23 mouse cellular contexts compared by ENCODE assay signal in genomic region chr4:102488000-102488399, GRCm38 (mm10).
DNase-seq lines count a peak whose midpoint lies in the region; ATAC-seq and TF ChIP-seq lines count a peak whose summit lies in the region.
"Had no signal": no experiment of that assay in that cellular context is flagged by ENCODE, and none has a peak within 500 bp of the region (broad histone marks: within the 10 kb centered on the region; RNA-seq: fewer than 3 reads in every experiment).

No protein-coding gene starts in this region.

- no peak overlapping the region; the same call in 1 of the 2 replicates for H3K9ac ChIP-seq in embryonic facial prominence, embryonic 14.5 days (ENCODE audit: low read depth, low read length)
- no peak overlapping the region for H3K9ac ChIP-seq in heart, embryonic 15.5 days
- H3K9ac ChIP-seq: forebrain, embryonic 13.5 days; hindbrain, embryonic 15.5 days; liver, embryonic 13.5 days; lung, embryonic 15.5 days; midbrain, embryonic 15.5 days had no signal

- no peak overlapping the region for H3K4me3 ChIP-seq in embryonic facial prominence, embryonic 14.5 days (ENCODE audit: low read depth, low read length)
- no peak overlapping the region for H3K4me3 ChIP-seq in embryonic facial prominence, embryonic 10.5 days
- no peak overlapping the region for H3K4me3 ChIP-seq in heart, embryonic 15.5 days
- no peak overlapping the region for H3K4me3 ChIP-seq in left cerebral cortex, adult 2 months
- no peak overlapping the region for H3K4me3 ChIP-seq in limb, embryonic 10.5 days
- H3K4me3 ChIP-seq: erythroblast, embryonic 14.5 days; forebrain, embryonic 13.5 days; hindbrain, embryonic 15.5 days; liver, embryonic 13.5 days; lung, embryonic 15.5 days; midbrain, embryonic 15.5 days had no signal

- H3K4me1 ChIP-seq in embryonic facial prominence, embryonic 14.5 days (ENCODE audit: control insufficient read depth, insufficient read depth, low read length), result peaks cover 14% of the 10 kb centered on the region; the same call in 1 of the 2 replicates
- H3K4me1 ChIP-seq in embryonic facial prominence, embryonic 10.5 days, result peaks cover 31% of the 10 kb centered on the region
- H3K4me1 ChIP-seq in heart, embryonic 15.5 days (replicated peaks), result peaks cover 25% of the 10 kb centered on the region
- H3K4me1 ChIP-seq in limb, embryonic 10.5 days, result peaks cover 19% of the 10 kb centered on the region
- H3K4me1 ChIP-seq: liver, embryonic 13.5 days; lung, embryonic 15.5 days had no signal

- intact Hi-C loops in left cerebral cortex, adult 2 months (cut with DNase I), result loop anchor here (10.0 kb wide), 1 partner anchor 163 kb away; no protein-coding TSS in a partner anchor

- H3K4me2 ChIP-seq in embryonic facial prominence, embryonic 14.5 days (ENCODE audit: low read depth, low read length), result no peak overlapping the region
- H3K4me2 ChIP-seq in heart, embryonic 15.5 days, result no peak overlapping the region
- H3K4me2 ChIP-seq: forebrain, embryonic 13.5 days; hindbrain, embryonic 15.5 days; liver, embryonic 13.5 days; lung, embryonic 15.5 days; midbrain, embryonic 15.5 days had no signal

- TF ChIP-seq CTCF in left cerebral cortex, adult 2 months (IDR thresholded peaks at IDR 0.05), result peak; percentile 25

- no peak overlapping the region for H3K27ac ChIP-seq in embryonic facial prominence, embryonic 14.5 days (replicated peaks; ENCODE audit: low read depth, low read length)
- no peak overlapping the region for H3K27ac ChIP-seq in embryonic facial prominence, embryonic 10.5 days (replicated peaks)
- H3K27ac ChIP-seq in heart, embryonic 15.5 days, result peak overlapping the region; percentile 68; the same call in 1 of the 2 replicates
- H3K27ac ChIP-seq in left cerebral cortex, adult 2 months, result no peak overlapping the region
- no peak overlapping the region for H3K27ac ChIP-seq in limb, embryonic 10.5 days
- H3K27ac ChIP-seq: hindbrain, embryonic 15.5 days; liver, embryonic 13.5 days; lung, embryonic 15.5 days; midbrain, embryonic 15.5 days had no signal

- ATAC-seq in embryonic facial prominence, embryonic 14.5 days (ENCODE audit: low read depth), result no peak
- ATAC-seq in heart, embryonic 15.5 days (replicated peaks; ENCODE audit: insufficient number of reproducible peaks, insufficient read depth, low FRiP score, low read depth), result no peak
- ATAC-seq: forebrain, embryonic 13.5 days; midbrain, embryonic 15.5 days had no signal

- H3K36me3 ChIP-seq in embryonic facial prominence, embryonic 14.5 days (ENCODE audit: control insufficient read depth, insufficient read depth, low read length), result no peaks in the 10 kb centered on the region
- H3K36me3 ChIP-seq in embryonic facial prominence, embryonic 10.5 days (replicated peaks), result no peaks in the 10 kb centered on the region
- H3K36me3 ChIP-seq in heart, embryonic 15.5 days, result no peaks in the 10 kb centered on the region
- no peaks in the 10 kb centered on the region for H3K36me3 ChIP-seq in limb, embryonic 10.5 days
- H3K36me3 ChIP-seq: G1E; hindbrain, embryonic 15.5 days; liver, embryonic 13.5 days; lung, embryonic 15.5 days; midbrain, embryonic 15.5 days had no signal

- WGBS in embryonic facial prominence, embryonic 14.5 days, result 22% methylated on average over 2 of the region's 2 CpGs
- 59% methylated on average over 2 of the region's 2 CpGs for WGBS in embryonic facial prominence, embryonic 10.5 days
- 29% methylated on average over 2 of the region's 2 CpGs for WGBS in heart, embryonic 15.5 days
- WGBS in limb, embryonic 10.5 days, result 35% methylated on average over 2 of the region's 2 CpGs

- no peaks in the 10 kb centered on the region for H3K9me3 ChIP-seq in embryonic facial prominence, embryonic 14.5 days (ENCODE audit: control insufficient read depth, low read length)
- H3K9me3 ChIP-seq in embryonic facial prominence, embryonic 10.5 days, result no peaks in the 10 kb centered on the region
- H3K9me3 ChIP-seq in heart, embryonic 15.5 days (replicated peaks), result no peaks in the 10 kb centered on the region
- H3K9me3 ChIP-seq in limb, embryonic 10.5 days (replicated peaks), result no peaks in the 10 kb centered on the region
- H3K9me3 ChIP-seq: forebrain, embryonic 13.5 days; hindbrain, embryonic 15.5 days; liver, embryonic 13.5 days; lung, embryonic 15.5 days; midbrain, embryonic 15.5 days had no signal

- peak; percentile 36 for DNase-seq in embryonic facial prominence, embryonic 14.5 days (ENCODE audit: low spot score)
- no peak for DNase-seq in embryonic facial prominence, embryonic 10.5 days (ENCODE audit: low spot score)
- DNase-seq in heart, adult 18-20 months, result no peak
- DNase-seq in left cerebral cortex, adult 2 months (ENCODE audit: extremely low spot score in 1 of 2, low spot score in 2 of 2), result no peak
- no peak for DNase-seq in left cerebral cortex, adult 9 months (ENCODE audit: low spot score in 2 of 2)
- peak; percentile 63 for DNase-seq in NIH3T3 (ENCODE audit: low read depth)
- DNase-seq in limb, embryonic 10.5 days (ENCODE audit: low spot score), result no peak
- DNase-seq: cerebellum, adult 2 months; gastrocnemius, postnatal 36 days; heart, postnatal 4 days; kidney, adult 18-20 months; kidney, postnatal 10 days; liver, embryonic 13.5 days; right cerebral cortex, postnatal 14 days; spleen, adult 18-20 months; thymus, postnatal 4 days had no signal

- no peaks in the 10 kb centered on the region for H3K27me3 ChIP-seq in embryonic facial prominence, embryonic 14.5 days (replicated peaks; ENCODE audit: control insufficient read depth, insufficient read depth, low read length)
- peaks cover 4% of the 10 kb centered on the region; the same call in 1 of the 2 replicates for H3K27me3 ChIP-seq in embryonic facial prominence, embryonic 10.5 days (replicated peaks; ENCODE audit: low read depth, poor library complexity, severe bottlenecking)
- H3K27me3 ChIP-seq in heart, embryonic 15.5 days, result no peaks in the 10 kb centered on the region
- H3K27me3 ChIP-seq in limb, embryonic 10.5 days (ENCODE audit: low read depth, poor library complexity, severe bottlenecking), result peaks cover 62% of the 10 kb centered on the region
- H3K27me3 ChIP-seq: forebrain, embryonic 13.5 days; hindbrain, embryonic 15.5 days; liver, embryonic 13.5 days; lung, embryonic 15.5 days; midbrain, embryonic 15.5 days had no signal

Comparison
In these comparisons a context has a peak if more than half of its experiments do, and no peak if none do; other contexts are left out.
1. DNase-seq: peak in embryonic facial prominence, embryonic 14.5 days (single experiment) and NIH3T3 (single experiment); none in embryonic facial prominence, embryonic 10.5 days (single experiment), heart, adult 18-20 months (0 of 2), left cerebral cortex, adult 2 months (0 of 2), left cerebral cortex, adult 9 months (0 of 2) and limb, embryonic 10.5 days (single experiment).